Mouse (Mus musculus): Measurements from ENCODE around the gene Pigg. TPM values are rescaled to one million over a fixed set of nuclear protein-coding genes. Genes with fewer than 3 reads are reported as not detected.

Gene Pigg
- polyA plus RNA-seq, 1 experiment from 2014 or later = 3.9 TPM

DNA sequence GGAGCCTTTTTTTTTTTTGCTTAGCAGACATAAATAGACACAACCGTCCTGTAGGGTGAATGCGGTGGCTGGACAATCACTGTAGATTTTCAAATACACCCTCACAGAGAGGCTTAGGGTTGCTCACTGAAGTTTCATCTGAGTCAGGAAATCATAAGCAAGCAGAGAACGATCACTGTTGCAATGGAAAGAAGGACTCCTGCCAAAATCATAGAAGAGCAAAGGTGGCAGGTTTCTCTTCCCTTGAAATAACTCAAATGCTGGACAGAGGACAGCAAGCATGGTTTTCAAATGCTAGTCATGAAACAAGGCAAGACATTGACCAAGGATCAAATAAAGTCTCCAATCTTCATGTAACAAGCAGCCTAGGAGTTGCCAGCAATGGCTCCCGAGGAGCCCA lies 65.9 kb downstream of the Pigg start:
- Histone ChIP-seq H3K27ac (ENCODE audit: low read depth, low read length) (no peak overlapping the region), H3K4me2 (no peak overlapping the region), H3K4me3 (ENCODE audit: low read depth, low read length) (no peak overlapping the region), H3K9ac (ENCODE audit: low read depth, low read length) (no peak overlapping the region), H3K4me1 (replicated peaks; ENCODE audit: control insufficient read depth, insufficient read depth, low read length) (no peaks in the 10 kb centered on the region), H3K9me3 (ENCODE audit: control insufficient read depth, low read length) (no peaks in the 10 kb centered on the region), H3K27me3 (replicated peaks; ENCODE audit: control insufficient read depth, insufficient read depth, low read length) (peaks cover 7% of the 10 kb centered on the region; the same call in 1 of the 2 replicates), H3K36me3 (ENCODE audit: control insufficient read depth, insufficient read depth, low read length) (no peaks in the 10 kb centered on the region)
- DNase-seq (ENCODE audit: low spot score) (no peak), ATAC-seq (replicated peaks; ENCODE audit: low FRiP score) (no peak)
- WGBS = 71% methylated on average over 4 of the region's 4 CpGs

DNA sequence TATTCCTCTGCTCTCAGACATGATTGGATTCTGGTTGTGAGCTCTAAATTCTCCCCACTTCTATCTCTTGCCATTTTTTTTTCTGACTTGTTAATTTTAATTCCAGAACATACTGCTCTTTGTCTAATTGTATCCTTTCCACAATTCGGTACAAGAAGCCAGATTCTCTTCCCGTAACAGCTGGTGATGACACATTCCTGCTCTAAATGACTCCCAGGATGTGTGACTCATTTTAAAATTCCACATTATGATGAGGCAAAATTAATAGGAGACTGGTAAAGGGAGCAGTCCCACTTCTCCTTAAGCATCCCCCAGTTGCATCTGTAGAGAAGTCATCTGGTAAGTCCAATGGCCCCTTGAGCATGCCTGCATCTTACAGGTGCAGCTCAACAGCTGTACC lies 73.2 kb downstream of the Pigg start:
- 79% methylated on average over 2 of the region's 2 CpGs for WGBS
- Histone ChIP-seq H3K9me3 (ENCODE audit: control insufficient read depth, low read length) (no peaks in the 10 kb centered on the region), H3K27me3 (replicated peaks; ENCODE audit: control insufficient read depth, insufficient read depth, low read length) (peaks cover 2% of the 10 kb centered on the region; the same call in 1 of the 2 replicates), H3K36me3 (ENCODE audit: control insufficient read depth, insufficient read depth, low read length) (no peaks in the 10 kb centered on the region), H3K9ac (ENCODE audit: low read depth, low read length) (no peak overlapping the region), H3K4me3 (ENCODE audit: low read depth, low read length) (no peak overlapping the region), H3K27ac (ENCODE audit: low read depth, low read length) (no peak overlapping the region), H3K4me2 (no peak overlapping the region), H3K4me1 (replicated peaks; ENCODE audit: control insufficient read depth, insufficient read depth, low read length) (no peaks in the 10 kb centered on the region)
- ATAC-seq (replicated peaks; ENCODE audit: low FRiP score) (no peak), DNase-seq (ENCODE audit: low spot score) (no peak)

DNA sequence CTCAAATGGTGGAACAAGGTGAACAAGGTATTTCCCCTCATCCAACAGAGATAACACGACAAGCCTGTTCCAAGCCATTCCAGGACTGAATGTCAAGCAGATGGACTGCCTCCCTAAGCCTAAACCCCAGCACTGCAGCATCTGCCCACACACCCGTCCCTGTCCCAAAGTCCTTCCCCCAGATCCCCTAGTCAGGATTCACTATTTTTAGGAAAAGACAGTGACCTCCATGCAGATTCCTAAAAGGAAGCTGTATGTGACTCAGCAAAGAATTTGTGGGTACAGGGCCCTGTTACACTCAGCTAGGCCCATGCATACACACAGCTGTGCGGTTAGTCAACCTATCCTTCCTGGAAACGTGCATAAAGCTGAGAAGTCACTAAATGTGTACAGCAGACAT lies 74.0 kb downstream of the Pigg start:
- Histone ChIP-seq H3K27me3 (replicated peaks; ENCODE audit: control insufficient read depth, insufficient read depth, low read length) (peaks cover 2% of the 10 kb centered on the region; the same call in 1 of the 2 replicates), H3K4me3 (ENCODE audit: low read depth, low read length) (no peak overlapping the region), H3K4me2 (no peak overlapping the region), H3K27ac (ENCODE audit: low read depth, low read length) (no peak overlapping the region), H3K36me3 (ENCODE audit: control insufficient read depth, insufficient read depth, low read length) (no peaks in the 10 kb centered on the region), H3K4me1 (replicated peaks; ENCODE audit: control insufficient read depth, insufficient read depth, low read length) (no peaks in the 10 kb centered on the region), H3K9ac (ENCODE audit: low read depth, low read length) (no peak overlapping the region), H3K9me3 (ENCODE audit: control insufficient read depth, low read length) (no peaks in the 10 kb centered on the region)
- ATAC-seq (replicated peaks; ENCODE audit: low FRiP score) (no peak), DNase-seq (ENCODE audit: low spot score) (no peak)
- 71% methylated on average over 4 of the region's 4 CpGs for WGBS

DNA sequence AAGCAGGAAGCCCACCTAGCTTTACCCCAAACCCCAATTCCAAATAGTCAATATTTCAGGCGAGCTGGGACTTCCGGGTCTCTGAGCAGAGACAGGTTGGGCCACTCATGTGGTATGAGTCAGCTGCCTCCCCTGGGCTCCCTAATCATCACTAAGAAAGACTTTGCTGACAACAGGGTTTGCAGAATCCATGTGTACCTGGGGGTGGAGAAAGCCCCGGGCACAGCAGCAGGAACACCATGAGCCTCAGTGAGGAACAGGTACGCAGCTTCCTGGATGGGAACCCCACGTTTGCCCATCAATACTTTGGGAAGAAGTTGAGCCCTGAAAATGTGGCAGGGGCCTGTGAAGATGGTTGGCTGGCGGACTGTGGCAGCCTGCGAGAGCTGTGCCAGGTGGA lies 75.8 kb downstream of the Pigg start, which contains the start of gene Pde6b:
Gene Pde6b, plus strand, starts transcription at position 191 of the 400 bp plus-strand sequence.
- H3K27ac ChIP-seq (ENCODE audit: low read depth, low read length) = no peak within 1 kb of the TSS
- H3K4me3 ChIP-seq (ENCODE audit: low read depth, low read length) = no peak within 1 kb of the TSS
- no peak within 1 kb of the TSS for H3K4me2 ChIP-seq
- H3K36me3 ChIP-seq (ENCODE audit: control insufficient read depth, insufficient read depth, low read length) = no peaks in the 10 kb centered on the region
- DNase-seq (ENCODE audit: low spot score) (no peak), ATAC-seq (replicated peaks; ENCODE audit: low FRiP score) (no peak)
- H3K4me1 ChIP-seq (replicated peaks; ENCODE audit: control insufficient read depth, insufficient read depth, low read length) = no peaks in the 10 kb centered on the region
- H3K9ac ChIP-seq (ENCODE audit: low read depth, low read length) = no peak within 1 kb of the TSS
- H3K27me3 ChIP-seq (replicated peaks; ENCODE audit: control insufficient read depth, insufficient read depth, low read length) = peaks cover 2% of the 10 kb centered on the region; the same call in 1 of the 2 replicates
- WGBS = 65% methylated on average over 7 of the region's 7 CpGs
- H3K9me3 ChIP-seq (ENCODE audit: control insufficient read depth, low read length) = no peaks in the 10 kb centered on the region

DNA sequence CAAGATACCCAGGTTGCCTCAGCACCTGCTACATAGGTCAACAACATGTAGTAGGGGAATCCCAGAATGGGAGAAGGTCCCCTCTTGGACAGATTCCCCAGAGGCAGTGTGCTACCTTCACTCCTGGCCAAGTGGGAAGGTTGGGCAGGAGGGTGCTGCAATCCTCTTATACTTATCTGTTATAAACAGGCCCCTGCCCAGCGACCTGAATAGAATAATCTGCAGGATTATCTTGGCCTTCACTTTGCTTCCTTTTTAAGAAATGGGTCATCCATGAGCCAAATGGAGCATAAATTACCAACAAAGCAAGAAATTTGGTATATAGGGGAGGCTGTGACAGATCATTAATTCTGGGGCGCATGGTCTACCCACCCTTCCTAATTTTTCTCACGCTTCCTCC lies 77.3 kb downstream of the Pigg start:
- Histone ChIP-seq H3K9ac (ENCODE audit: low read depth, low read length) (no peak overlapping the region), H3K4me1 (replicated peaks; ENCODE audit: control insufficient read depth, insufficient read depth, low read length) (no peaks in the 10 kb centered on the region), H3K36me3 (ENCODE audit: control insufficient read depth, insufficient read depth, low read length) (no peaks in the 10 kb centered on the region), H3K27me3 (replicated peaks; ENCODE audit: control insufficient read depth, insufficient read depth, low read length) (peaks cover 2% of the 10 kb centered on the region; the same call in 1 of the 2 replicates), H3K27ac (ENCODE audit: low read depth, low read length) (no peak overlapping the region), H3K4me2 (no peak overlapping the region), H3K9me3 (ENCODE audit: control insufficient read depth, low read length) (no peaks in the 10 kb centered on the region), H3K4me3 (ENCODE audit: low read depth, low read length) (no peak overlapping the region)
- no peak for DNase-seq (ENCODE audit: low spot score)
- WGBS = 70% methylated on average over 3 of the region's 3 CpGs
- no peak for ATAC-seq (replicated peaks; ENCODE audit: low FRiP score)

Other genes with a start within 250 kb of the Pigg start
- 86.3 and 98.5 TPM in 2 replicates for gene Mtf2, start 246.9 kb upstream of the Pigg start, polyA plus RNA-seq (2014; fragmentation: Nextera tagmentation; extraction: Ambion mirVana)
- gene Tmed5, start 180.0 kb upstream of the Pigg start, polyA plus RNA-seq (2014; fragmentation: Nextera tagmentation; extraction: Ambion mirVana) = 45.3 and 46.8 TPM in 2 replicates
- 11.0 and 14.2 TPM in 2 replicates for gene Ccdc18, start 179.7 kb upstream of the Pigg start, polyA plus RNA-seq (2014; fragmentation: Nextera tagmentation; extraction: Ambion mirVana)
- gene Dr1, start 43.7 kb upstream of the Pigg start, polyA plus RNA-seq (2014; fragmentation: Nextera tagmentation; extraction: Ambion mirVana) = 57.0 and 60.2 TPM in 2 replicates
- 0.23 and 0.25 TPM in 2 replicates for gene Gm42517, start 55.3 kb downstream of the Pigg start, polyA plus RNA-seq (2014; fragmentation: Nextera tagmentation; extraction: Ambion mirVana)
- 0.22 and 0.48 TPM in 2 replicates for gene Pde6b, start 75.8 kb downstream of the Pigg start, polyA plus RNA-seq (2014; fragmentation: Nextera tagmentation; extraction: Ambion mirVana)
- gene Atp5k, start 121.8 kb downstream of the Pigg start, polyA plus RNA-seq (2014; fragmentation: Nextera tagmentation; extraction: Ambion mirVana) = 419 and 473 TPM in 2 replicates
- 0.12 TPM in 1 of 2 replicates, not detected in the other for gene Mfsd7a, start 136.3 kb downstream of the Pigg start, polyA plus RNA-seq (2014; fragmentation: Nextera tagmentation; extraction: Ambion mirVana)
- 17.6 and 19.6 TPM in 2 replicates for gene Pcgf3, start 148.6 kb downstream of the Pigg start, polyA plus RNA-seq (2014; fragmentation: Nextera tagmentation; extraction: Ambion mirVana)
- not detected in 2 replicates for gene Cplx1, start 237.4 kb downstream of the Pigg start, polyA plus RNA-seq (2014; fragmentation: Nextera tagmentation; extraction: Ambion mirVana)

Data from liver, embryonic 11.5 days (tissue).